Mouse (Mus musculus) R1 (cell line): Measurements from ENCODE around the gene Bbs7.
"Not testable (repeated sequence)": the region's sequence is repeated elsewhere in the genome, so short reads cannot be mapped to it uniquely, and the experiment has no call there.

Source experiments
- DNase-seq: peaks from one replicate; pipeline ENCODE4 v3.0.0-alpha.2; 2018; ENCODE audit warnings: low read depth, low spot score

The Bbs7 gene

GRCm38 (mm10) chr3:36613202-36613907, at the start of gene Bbs7:
Gene Bbs7 (minus strand): TSS chr3:36613477.
- peak; percentile 95 for DNase-seq

- not testable (repeated sequence) for DNase-seq
These were observed 31.9 kb upstream of the Bbs7 start for GRCm38 (mm10) chr3:36645245-36645559.

- DNase-seq = no peak
These were observed 31.4 kb upstream of the Bbs7 start for GRCm38 (mm10) chr3:36644554-36645244.

- no peak for DNase-seq
These were observed 30.1 kb upstream of the Bbs7 start for GRCm38 (mm10) chr3:36643354-36643753.

- DNase-seq = peak; percentile 7
These were observed 29.5 kb upstream of the Bbs7 start for GRCm38 (mm10) chr3:36642736-36643135.

- peak; percentile 52 for DNase-seq
These were observed 27.5 kb upstream of the Bbs7 start for GRCm38 (mm10) chr3:36640787-36641186.

GRCm38 (mm10) chr3:36635449-36635848, 22.2 kb upstream of the Bbs7 start:
- no peak for DNase-seq

- DNase-seq = no peak
These were observed 13.5 kb upstream of the Bbs7 start for GRCm38 (mm10) chr3:36626803-36627202.

GRCm38 (mm10) chr3:36618181-36618580, 4.9 kb upstream of the Bbs7 start:
- no peak for DNase-seq

GRCm38 (mm10) chr3:36613908-36614255, 605 bp upstream of the Bbs7 start:
- no peak for DNase-seq

- no peak for DNase-seq
These were observed 590 bp downstream of the Bbs7 start for GRCm38 (mm10) chr3:36612687-36613086.

GRCm38 (mm10) chr3:36605894-36606783, 7.1 kb downstream of the Bbs7 start:
- no peak for DNase-seq

GRCm38 (mm10) chr3:36599773-36600172, 13.5 kb downstream of the Bbs7 start:
- peak; percentile 41 for DNase-seq

- no peak for DNase-seq
These were observed 14.5 kb downstream of the Bbs7 start for GRCm38 (mm10) chr3:36598811-36599210.

- peak; percentile 98 for DNase-seq
These were observed 41.4 kb downstream of the Bbs7 start, which contains the start of gene Ccna2 for GRCm38 (mm10) chr3:36571827-36572378. Gene Ccna2 (minus strand): TSS chr3:36572150.

GRCm38 (mm10) chr3:36571361-36571826, 41.9 kb downstream of the Bbs7 start:
- DNase-seq = peak; percentile 78

GRCm38 (mm10) chr3:36569836-36570235, 43.4 kb downstream of the Bbs7 start:
- DNase-seq = no peak

GRCm38 (mm10) chr3:36563666-36564065, 49.6 kb downstream of the Bbs7 start:
- peak; percentile 8 for DNase-seq

GRCm38 (mm10) chr3:36559606-36560005, 53.7 kb downstream of the Bbs7 start:
- no peak for DNase-seq

GRCm38 (mm10) chr3:36557601-36558000, 55.7 kb downstream of the Bbs7 start:
- no peak for DNase-seq

- DNase-seq = peak; percentile 86
These were observed 60.8 kb downstream of the Bbs7 start, which contains the start of gene Exosc9 for GRCm38 (mm10) chr3:36552406-36553047. Gene Exosc9 (plus strand): TSS chr3:36552606.
